Mouse (Mus musculus): Measurements from ENCODE around the gene Gng7. TPM values are rescaled to one million over a fixed set of nuclear protein-coding genes. Genes with fewer than 3 reads are reported as not detected.

Gng7 gene
- polyA plus RNA-seq, 1 experiment from 2014 or later, result 32.1 TPM

DNA sequence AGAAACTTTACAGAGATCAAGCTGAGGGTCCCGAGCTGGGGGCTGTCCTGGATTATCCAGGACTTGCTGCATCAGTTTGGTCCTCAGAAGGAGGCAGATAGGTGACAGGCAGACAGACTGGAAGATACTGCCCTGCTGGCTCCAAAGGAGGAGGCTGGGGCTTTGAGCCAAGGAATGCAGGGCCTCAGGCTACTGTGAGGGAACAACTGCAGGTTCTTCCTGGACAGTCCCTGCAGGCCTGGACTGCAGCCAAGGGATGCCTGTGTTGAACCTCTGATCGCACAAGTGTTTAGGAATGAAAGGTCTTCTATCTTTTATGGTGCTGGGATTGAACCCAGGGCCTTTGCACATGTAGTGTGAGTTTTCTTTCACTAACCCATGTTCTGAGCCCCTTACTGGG is 66.9 kb downstream of the Gng7 start:
- H3K4me1 ChIP-seq, result 0 out of 2 replicates have a peak, but pooled peaks cover 3% of the 10 kb centered on the region
- H3K4me2 ChIP-seq (replicated peaks), result no peak overlapping the region
- no peaks in the 10 kb centered on the region for H3K9me3 ChIP-seq
- no peak for ATAC-seq (replicated peaks)
- no peak overlapping the region for H3K9ac ChIP-seq (replicated peaks)
- 42% methylated on average over 2 of the region's 2 CpGs for WGBS
- H3K27ac ChIP-seq (replicated peaks), result no peak overlapping the region
- H3K4me3 ChIP-seq, result no peak overlapping the region
- no peaks in the 10 kb centered on the region for H3K27me3 ChIP-seq
- H3K36me3 ChIP-seq, result no peaks in the 10 kb centered on the region

DNA sequence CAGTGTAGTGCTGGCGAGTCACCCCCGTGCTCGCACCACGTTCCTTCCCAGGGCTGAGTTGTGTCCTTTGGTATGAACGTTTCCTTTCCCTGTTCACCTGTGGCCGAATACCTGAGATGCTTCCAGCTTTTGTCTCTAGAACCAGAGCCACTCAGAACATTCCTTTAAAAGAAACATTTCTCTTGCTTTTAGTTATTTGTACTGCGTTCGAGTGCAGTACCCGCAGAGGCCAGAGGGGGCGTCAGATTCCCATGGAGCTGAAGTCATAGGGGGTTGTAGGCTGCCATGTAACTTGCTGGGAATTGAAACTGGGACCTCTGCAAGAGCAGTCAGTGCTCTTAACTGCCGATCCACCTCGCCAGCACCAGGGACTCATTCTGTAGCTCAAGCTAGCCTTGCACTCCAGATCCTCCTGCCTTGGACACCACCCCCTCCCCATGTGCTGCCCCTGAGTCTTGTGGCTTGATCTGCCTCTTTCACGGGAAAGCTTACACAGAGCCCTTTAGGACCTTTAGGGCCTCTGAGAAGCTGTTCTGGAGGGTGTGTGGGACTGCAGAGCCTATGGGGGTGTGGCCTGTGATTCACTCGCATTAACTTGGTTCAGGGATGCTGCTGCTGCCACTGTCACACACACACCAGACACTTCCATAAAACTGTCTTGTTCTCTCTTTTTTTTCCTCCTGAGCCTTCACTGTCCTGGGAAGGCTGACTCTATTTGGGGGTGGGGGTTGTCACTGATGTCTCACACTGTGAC is 67.9 kb downstream of the Gng7 start:
- H3K9me3 ChIP-seq, result no peaks in the 10 kb centered on the region
- H3K9ac ChIP-seq (replicated peaks), result no peak overlapping the region
- no peak for ATAC-seq (replicated peaks)
- no peak overlapping the region for H3K4me3 ChIP-seq
- H3K27ac ChIP-seq (replicated peaks), result no peak overlapping the region
- 0 out of 2 replicates have a peak, but pooled peaks cover 3% of the 10 kb centered on the region for H3K4me1 ChIP-seq
- 67% methylated on average over 14 of the region's 14 CpGs for WGBS
- H3K27me3 ChIP-seq, result no peaks in the 10 kb centered on the region
- H3K4me2 ChIP-seq (replicated peaks), result no peak overlapping the region
- no peaks in the 10 kb centered on the region for H3K36me3 ChIP-seq

DNA sequence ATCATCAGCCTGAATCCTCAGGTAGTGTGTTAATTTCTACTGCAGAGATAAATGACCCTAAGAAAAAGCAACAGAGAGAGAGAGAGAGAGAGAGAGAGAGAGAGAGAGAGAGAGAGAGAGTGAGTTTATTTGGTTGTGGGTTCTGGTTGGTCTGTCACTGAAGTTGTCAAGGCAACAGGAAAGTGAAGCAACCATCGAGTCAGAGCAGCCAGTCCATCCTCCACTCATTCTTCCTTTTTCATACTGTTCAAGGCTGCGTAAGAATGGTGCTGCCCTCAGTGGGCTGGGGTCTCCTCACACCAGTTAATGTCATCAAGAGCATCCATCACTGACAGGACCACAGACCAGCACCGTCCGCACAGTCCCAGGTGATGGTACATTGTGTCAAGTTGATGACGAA is 70.5 kb downstream of the Gng7 start:
- H3K9me3 ChIP-seq, result no peaks in the 10 kb centered on the region
- ATAC-seq (replicated peaks), result no peak
- peaks cover 19% of the 10 kb centered on the region for H3K4me1 ChIP-seq
- H3K27ac ChIP-seq (replicated peaks), result no peak overlapping the region
- H3K9ac ChIP-seq (replicated peaks), result no peak overlapping the region
- no peak overlapping the region for H3K4me3 ChIP-seq
- no peaks in the 10 kb centered on the region for H3K27me3 ChIP-seq
- H3K4me2 ChIP-seq (replicated peaks), result no peak overlapping the region
- 90% methylated on average over 5 of the region's 5 CpGs for WGBS
- no peaks in the 10 kb centered on the region for H3K36me3 ChIP-seq

DNA sequence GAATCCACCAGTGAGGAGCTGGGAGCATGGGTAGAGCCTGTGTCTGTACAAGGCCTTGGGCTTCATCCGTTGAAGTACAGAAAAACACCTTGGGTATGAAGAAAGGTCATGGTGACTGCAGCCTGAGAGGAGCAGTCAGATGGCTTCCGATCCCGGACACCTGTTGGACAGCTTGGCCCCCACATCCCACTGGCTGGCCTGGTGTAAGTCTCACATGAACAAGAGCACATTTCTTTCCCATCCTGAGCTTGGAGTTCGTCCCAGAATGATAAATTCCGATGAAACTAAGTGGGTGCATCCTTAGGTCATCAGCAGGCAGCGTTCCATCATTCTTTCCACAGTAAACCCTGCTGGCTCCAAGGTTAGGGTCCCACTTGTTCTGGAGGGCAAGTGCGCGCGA is 71.0 kb downstream of the Gng7 start:
- Histone ChIP-seq H3K9ac (replicated peaks) (no peak overlapping the region), H3K4me2 (replicated peaks) (no peak overlapping the region), H3K27ac (replicated peaks) (no peak overlapping the region), H3K27me3 (no peaks in the 10 kb centered on the region), H3K9me3 (no peaks in the 10 kb centered on the region), H3K4me3 (no peak overlapping the region), H3K36me3 (no peaks in the 10 kb centered on the region), H3K4me1 (peaks cover 23% of the 10 kb centered on the region)
- 80% methylated on average over 9 of the region's 9 CpGs for WGBS
- no peak for ATAC-seq (replicated peaks)

DNA sequence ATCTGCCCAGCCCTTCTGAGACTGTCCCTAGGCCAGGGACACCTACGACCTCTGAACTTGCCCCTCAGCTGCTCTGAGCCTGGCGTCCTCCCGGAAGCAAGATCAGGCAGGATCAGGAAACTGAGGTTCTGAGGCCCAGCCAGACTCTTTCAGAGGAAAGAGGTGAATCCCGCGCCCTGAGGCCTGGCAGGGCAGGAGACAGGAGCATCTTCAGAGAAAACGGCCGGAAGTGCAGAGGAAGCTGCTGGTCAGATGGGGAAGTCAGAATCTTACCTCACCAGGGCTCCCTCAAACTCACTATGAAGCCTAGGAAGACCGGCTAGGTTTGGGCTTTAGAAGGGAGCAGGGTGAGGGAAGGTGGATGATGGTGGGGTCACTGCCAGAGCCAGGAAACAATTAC is 71.8 kb downstream of the Gng7 start:
- WGBS, result 69% methylated on average over 8 of the region's 8 CpGs
- no peak overlapping the region for H3K4me3 ChIP-seq
- no peak overlapping the region for H3K4me2 ChIP-seq (replicated peaks)
- no peak overlapping the region for H3K27ac ChIP-seq (replicated peaks)
- H3K9ac ChIP-seq (replicated peaks), result no peak overlapping the region
- no peaks in the 10 kb centered on the region for H3K36me3 ChIP-seq
- H3K9me3 ChIP-seq, result no peaks in the 10 kb centered on the region
- no peaks in the 10 kb centered on the region for H3K27me3 ChIP-seq
- H3K4me1 ChIP-seq, result peaks cover 28% of the 10 kb centered on the region
- no peak for ATAC-seq (replicated peaks)

DNA sequence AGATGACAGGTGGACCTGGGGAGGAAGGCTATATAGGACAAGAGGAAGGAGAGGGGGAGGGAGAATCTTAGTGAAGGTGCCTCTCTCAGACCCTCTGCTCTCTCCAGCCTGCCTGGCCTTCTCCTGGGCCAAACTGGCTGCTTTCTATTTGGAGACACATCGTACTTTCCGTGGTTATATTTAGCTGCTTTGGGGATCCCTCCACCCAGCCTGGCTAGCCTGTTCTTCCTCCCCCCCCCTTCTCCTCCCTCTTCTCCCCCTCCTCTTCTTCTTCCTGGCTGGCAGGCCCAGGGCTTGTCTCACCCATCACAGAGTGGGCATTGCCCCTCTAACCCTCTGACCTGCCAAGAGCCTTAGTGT is 73.8 kb downstream of the Gng7 start:
- Histone ChIP-seq H3K4me3 (no peak overlapping the region), H3K9me3 (no peaks in the 10 kb centered on the region), H3K4me1 (peaks cover 42% of the 10 kb centered on the region), H3K9ac (replicated peaks) (no peak overlapping the region), H3K4me2 (replicated peaks) (no peak overlapping the region), H3K27me3 (no peaks in the 10 kb centered on the region), H3K27ac (replicated peaks) (no peak overlapping the region), H3K36me3 (no peaks in the 10 kb centered on the region)
- no peak for ATAC-seq (replicated peaks)
- WGBS, result 71% methylated on average over 2 of the region's 2 CpGs

DNA sequence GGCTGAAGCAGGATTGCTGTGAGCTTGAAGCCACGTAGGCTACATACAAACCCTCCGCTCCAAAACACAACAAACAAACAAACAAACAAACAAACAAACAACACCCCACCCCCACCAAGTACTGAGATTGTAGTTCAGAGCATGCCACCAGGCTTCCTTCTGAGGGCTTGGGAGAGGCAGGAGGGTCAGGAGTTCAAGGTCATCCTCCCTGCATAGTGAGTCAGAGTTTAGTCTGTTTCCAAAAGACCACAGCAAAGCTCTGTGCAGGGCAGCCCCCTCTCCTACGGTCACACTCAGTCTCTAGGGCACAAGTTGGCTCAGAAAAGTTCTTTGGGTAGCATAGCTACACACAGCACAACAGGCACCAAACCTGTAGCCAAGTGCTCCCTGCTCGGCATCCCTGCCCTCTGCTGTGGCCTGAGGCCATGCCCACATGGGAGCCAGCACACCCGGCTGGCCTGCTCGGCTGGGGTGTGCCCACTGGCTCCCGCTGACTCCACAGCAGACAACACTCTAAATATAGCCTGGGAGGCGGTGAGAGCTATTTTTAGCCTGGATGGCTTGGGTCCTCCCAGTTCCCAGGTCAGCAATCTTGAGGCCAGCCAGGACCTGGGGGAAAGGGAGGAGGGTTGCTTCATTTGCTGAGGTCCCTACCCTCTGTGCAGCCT is 74.3 kb downstream of the Gng7 start:
- no peaks in the 10 kb centered on the region for H3K27me3 ChIP-seq
- H3K4me3 ChIP-seq, result peak overlapping the region; percentile 44
- H3K9me3 ChIP-seq, result no peaks in the 10 kb centered on the region
- peak overlapping the region; percentile 54 for H3K9ac ChIP-seq (replicated peaks)
- H3K4me2 ChIP-seq (replicated peaks), result peak overlapping the region; percentile 76
- peaks cover 47% of the 10 kb centered on the region for H3K4me1 ChIP-seq
- peak overlapping the region; percentile 68 for H3K27ac ChIP-seq (replicated peaks)
- no peaks in the 10 kb centered on the region for H3K36me3 ChIP-seq
- whole genome bisulfite sequencing, result 57% methylated on average over 8 of the region's 8 CpGs
- ATAC-seq (replicated peaks), result no peak

DNA sequence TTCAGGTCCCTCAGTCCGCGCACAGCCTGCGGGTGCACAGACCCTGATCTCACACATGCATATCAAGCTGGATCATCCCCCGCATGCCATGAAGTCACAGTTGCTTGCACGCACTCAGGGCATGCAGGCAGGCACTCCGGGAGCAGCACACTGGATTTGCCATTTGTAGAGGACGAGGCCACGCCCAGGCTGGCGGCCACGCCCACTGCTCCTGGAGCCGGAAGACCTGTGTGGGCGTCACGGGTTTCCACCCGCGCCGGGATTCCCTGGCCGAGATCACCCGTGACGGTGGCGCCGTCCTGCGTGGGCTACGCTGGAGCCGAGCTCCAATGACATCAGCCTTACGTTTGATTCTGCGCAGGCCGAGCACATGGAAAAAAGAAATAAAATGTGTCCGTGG is 75.1 kb downstream of the Gng7 start:
- Histone ChIP-seq H3K4me2 (replicated peaks) (peak overlapping the region; percentile 76), H3K27me3 (peaks cover 7% of the 10 kb centered on the region), H3K4me1 (peaks cover 50% of the 10 kb centered on the region), H3K9ac (replicated peaks) (peak overlapping the region; percentile 54), H3K27ac (replicated peaks) (peak overlapping the region; percentile 68), H3K36me3 (no peaks in the 10 kb centered on the region), H3K4me3 (peak overlapping the region; percentile 44), H3K9me3 (no peaks in the 10 kb centered on the region)
- WGBS, result 3% methylated on average over 28 of the region's 28 CpGs
- ATAC-seq (replicated peaks), result peak; percentile 65

DNA sequence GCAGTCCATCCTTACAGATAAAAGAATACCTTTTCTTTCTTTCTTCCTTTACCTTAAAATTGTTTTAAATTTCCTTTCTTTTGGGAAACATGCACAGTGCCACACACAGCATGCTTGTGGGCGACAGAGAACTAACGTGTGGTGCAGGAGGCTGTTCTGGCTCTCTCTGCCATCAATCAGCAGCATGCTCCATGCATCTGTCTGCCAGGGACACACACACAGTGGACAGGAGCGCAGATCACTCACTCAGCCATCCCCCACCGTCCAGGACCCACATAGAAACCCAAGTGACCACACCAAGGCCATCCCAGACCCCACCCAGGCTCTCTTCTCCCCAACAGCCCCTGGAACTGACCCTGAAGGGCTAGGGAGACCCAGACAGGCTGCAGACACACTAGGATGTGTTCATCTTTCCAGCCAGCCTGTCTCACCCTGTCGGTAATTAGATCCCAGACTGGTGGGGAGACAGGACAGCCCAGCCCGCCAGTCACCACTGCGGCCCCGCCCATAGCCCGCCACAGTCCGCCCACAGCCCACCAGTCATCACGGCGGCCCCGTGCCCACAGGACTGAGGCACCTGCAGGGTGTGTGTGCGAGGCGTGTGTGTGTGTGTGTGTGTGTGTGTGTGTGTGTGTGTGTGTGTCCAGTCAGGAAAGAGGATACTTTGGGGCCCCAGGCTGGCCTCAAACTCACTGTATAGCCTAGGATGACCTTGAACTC is 75.8 kb downstream of the Gng7 start:
- Histone ChIP-seq H3K36me3 (no peaks in the 10 kb centered on the region), H3K27ac (replicated peaks) (peak overlapping the region; percentile 68; the same call in 1 of the 2 replicates), H3K27me3 (peaks cover 14% of the 10 kb centered on the region), H3K4me2 (replicated peaks) (peak overlapping the region; percentile 76), H3K9me3 (no peaks in the 10 kb centered on the region), H3K9ac (replicated peaks) (peak overlapping the region; percentile 54), H3K4me1 (peaks cover 50% of the 10 kb centered on the region), H3K4me3 (peak overlapping the region; percentile 44)
- peak; percentile 44 for ATAC-seq (replicated peaks)
- 12% methylated on average over 15 of the region's 15 CpGs for WGBS

DNA sequence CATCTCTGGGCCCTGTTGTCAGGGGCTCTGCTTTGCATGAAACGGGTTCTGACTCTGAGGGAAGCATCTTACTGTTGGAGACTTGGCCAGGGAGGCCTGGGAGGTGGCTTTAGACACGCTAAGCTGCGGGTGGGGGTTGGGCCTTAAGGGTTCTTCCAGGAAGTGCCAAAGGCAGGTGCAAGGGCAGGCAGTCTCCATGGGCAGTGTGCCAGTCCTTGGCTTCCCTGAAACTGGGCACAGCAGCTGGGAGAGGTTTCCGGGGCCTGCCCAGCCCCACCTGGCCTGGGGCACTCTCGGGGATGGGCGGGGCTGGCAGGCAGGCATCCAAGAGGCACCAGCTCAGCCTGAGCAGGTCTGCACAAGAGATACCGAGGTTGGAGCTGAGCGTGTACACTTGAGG is 77.1 kb downstream of the Gng7 start:
- Histone ChIP-seq H3K4me2 (replicated peaks) (no peak overlapping the region), H3K4me3 (no peak overlapping the region), H3K4me1 (peaks cover 63% of the 10 kb centered on the region), H3K9ac (replicated peaks) (no peak overlapping the region), H3K27me3 (peaks cover 27% of the 10 kb centered on the region), H3K9me3 (no peaks in the 10 kb centered on the region), H3K27ac (replicated peaks) (0 out of 2 replicates have a peak overlapping the region, but pooled peaks have one; percentile 8), H3K36me3 (no peaks in the 10 kb centered on the region)
- ATAC-seq (replicated peaks), result no peak
- 16% methylated on average over 8 of the region's 8 CpGs for WGBS

DNA sequence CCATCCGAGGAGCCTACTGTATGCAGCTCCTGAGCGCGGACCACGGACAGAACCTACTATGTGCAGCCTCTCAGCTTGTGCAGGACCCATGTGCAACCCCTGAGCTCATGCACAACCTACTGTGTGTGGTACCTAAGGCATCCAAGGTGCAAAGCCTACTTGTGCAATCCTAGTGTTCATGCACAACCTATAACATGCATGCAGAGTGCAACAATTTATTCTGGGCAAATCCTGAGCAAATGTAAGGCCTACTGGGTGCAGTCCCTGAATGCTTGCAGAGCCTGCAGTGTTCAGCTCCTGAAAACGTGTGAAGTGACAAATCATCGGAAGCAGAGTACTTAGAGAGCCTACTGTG is 78.0 kb downstream of the Gng7 start:
- H3K4me1 ChIP-seq, result peaks cover 71% of the 10 kb centered on the region
- no peak for ATAC-seq (replicated peaks)
- H3K36me3 ChIP-seq, result no peaks in the 10 kb centered on the region
- H3K27me3 ChIP-seq, result peaks cover 36% of the 10 kb centered on the region
- H3K9me3 ChIP-seq, result no peaks in the 10 kb centered on the region
- H3K9ac ChIP-seq (replicated peaks), result no peak overlapping the region
- no peak overlapping the region for H3K27ac ChIP-seq (replicated peaks)
- peak overlapping the region; percentile 28; the same call in 1 of the 2 replicates for H3K4me3 ChIP-seq
- WGBS, result 9% methylated on average over 6 of the region's 6 CpGs
- peak overlapping the region; percentile 51 for H3K4me2 ChIP-seq (replicated peaks)

DNA sequence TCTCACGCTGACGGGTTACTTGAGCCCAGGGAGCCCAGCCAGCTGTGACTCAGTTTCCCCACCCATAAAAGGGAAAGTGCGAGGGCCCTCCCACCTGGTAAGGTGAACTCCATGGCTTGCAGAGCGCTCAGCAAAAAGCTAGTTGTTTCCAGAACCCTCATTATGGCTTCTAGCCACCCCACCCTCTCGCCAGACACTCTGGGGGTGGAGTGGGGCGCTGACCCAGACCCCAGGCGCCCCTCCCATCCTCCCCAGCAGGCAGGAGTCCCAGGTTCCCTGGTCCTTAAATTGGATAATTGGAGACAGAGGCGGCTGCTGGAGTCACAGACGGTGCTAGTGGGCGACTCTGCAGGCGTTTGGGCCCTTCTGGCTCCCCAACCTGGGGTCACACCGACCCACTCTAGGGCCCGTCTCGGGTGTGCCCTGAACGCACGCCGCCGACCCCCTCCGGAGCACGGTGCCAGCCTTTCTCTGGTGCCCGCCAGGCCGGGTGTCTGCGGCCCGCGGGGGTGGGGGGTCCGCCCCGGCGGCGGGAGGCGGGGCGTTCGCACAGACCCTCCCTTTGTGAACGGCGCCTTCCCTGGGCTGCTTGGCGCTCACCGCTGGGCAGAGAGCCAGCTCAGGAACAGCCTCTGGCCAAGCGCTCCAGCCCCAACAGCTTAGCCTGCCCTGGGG is 78.5 kb downstream of the Gng7 start:
- peaks cover 41% of the 10 kb centered on the region for H3K27me3 ChIP-seq
- H3K36me3 ChIP-seq, result no peaks in the 10 kb centered on the region
- H3K4me3 ChIP-seq, result peak overlapping the region; percentile 28
- peak overlapping the region; percentile 24 for H3K9ac ChIP-seq (replicated peaks)
- ATAC-seq (replicated peaks), result peak; percentile 20
- H3K9me3 ChIP-seq, result no peaks in the 10 kb centered on the region
- WGBS, result 1% methylated on average over 37 of the region's 37 CpGs
- H3K4me2 ChIP-seq (replicated peaks), result peak overlapping the region; percentile 51
- peaks cover 76% of the 10 kb centered on the region for H3K4me1 ChIP-seq
- no peak overlapping the region; the same call in 1 of the 2 replicates for H3K27ac ChIP-seq (replicated peaks)

Data from forebrain, embryonic 15.5 days (tissue).